Mouse (Mus musculus) left cerebral cortex, postnatal 36 days (tissue): ENCODE measurements around the gene Col1a2. TPM values are rescaled to one million over a fixed set of nuclear protein-coding genes. Genes with fewer than 3 reads are reported as not detected.

Experiments used
- DNase-seq, 2 experiments: peaks; one replicate each; pipeline ENCODE4 v3.0.0; 2021 to 2022; ENCODE audit warnings: low spot score in 2 of 2, mixed read lengths in 1 of 2
- intact Hi-C: fragments of 180-260 bp; cut with DNase I; formaldehyde crosslinking; loops from one replicate; pipeline ENCODE4 v1.15.1; 2025
- total RNA-seq, 2 experiments: library from RNA; stranded (reverse); gene quantifications; 2 replicates each; pipeline ENCODE4 v1.2.3; 2021

Gene Col1a2
- total RNA-seq, 2 experiments from 2014 or later, result 21.4 to 26.5 TPM

GRCm38 (mm10) chr6:4563477-4563876 is 58.9 kb downstream of the Col1a2 start:
- intact Hi-C loops, result no loop called here
- DNase-seq, result no peak

DNA sequence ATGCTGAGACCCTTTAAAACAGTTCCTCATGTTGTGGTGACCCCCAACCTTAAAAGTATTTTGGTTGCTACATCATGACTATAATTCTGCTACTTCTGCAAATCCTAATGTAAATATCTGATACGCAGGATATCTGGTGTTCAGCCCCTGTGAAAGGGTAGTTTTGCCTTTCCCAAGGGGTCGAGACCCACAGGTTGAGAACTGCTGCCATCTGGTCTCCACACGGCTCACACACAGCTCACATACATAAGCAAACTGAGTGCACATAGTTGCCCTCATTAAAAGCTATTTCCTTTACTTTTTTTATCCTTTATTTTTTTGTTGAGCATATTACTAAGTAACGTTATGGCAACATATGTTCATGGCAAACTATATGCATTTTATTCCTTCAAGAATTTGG is 65.8 kb downstream of the Col1a2 start:
- DNase-seq, result no peak
- intact Hi-C loops, result no loop called here

- DNase-seq, result no peak
- intact Hi-C loops, result no loop called here
Observed at GRCm38 (mm10) chr6:4577756-4578155, 73.1 kb downstream of the Col1a2 start.

DNA sequence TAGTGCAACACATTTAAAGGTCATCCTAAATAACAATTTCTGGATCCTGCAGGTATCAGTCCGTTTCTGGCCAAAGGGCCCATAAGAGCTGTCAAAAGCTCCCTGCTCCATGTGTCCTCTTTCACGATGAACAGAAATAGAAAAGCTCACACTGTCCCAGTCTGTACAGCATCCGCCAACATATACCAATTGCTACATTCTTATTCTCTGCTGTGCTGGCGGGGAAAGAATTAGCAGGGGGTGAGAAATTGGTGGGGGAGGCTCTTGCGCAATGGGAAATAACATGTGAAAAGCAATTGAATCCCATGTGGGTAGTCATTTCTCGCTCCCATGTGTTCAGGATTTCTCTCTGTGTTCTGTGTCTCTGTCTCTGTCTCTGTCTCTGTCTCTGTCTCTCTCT is 73.7 kb downstream of the Col1a2 start:
- intact Hi-C loops, result no loop called here
- no peak for DNase-seq

DNA sequence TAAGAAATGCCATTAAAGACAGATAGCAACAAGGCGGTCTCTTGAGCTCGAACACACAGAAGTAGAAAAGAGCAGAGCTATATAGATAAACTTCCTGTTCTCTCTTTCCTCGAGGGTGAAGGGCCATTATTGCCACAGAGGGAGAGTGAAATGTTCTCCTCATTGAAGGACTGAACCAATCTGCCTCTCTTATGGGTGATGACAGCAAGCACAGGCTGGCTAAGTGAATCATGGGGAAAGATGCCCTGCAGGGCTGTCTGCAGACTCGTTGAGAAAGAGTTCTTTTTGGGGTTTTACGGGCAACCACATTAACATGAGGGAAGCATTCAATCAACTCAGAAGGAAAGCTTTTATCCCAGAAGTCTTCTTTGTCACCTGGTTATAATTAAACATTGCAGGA is 75.0 kb downstream of the Col1a2 start:
- intact Hi-C loops, result no loop called here
- no peak for DNase-seq

DNA sequence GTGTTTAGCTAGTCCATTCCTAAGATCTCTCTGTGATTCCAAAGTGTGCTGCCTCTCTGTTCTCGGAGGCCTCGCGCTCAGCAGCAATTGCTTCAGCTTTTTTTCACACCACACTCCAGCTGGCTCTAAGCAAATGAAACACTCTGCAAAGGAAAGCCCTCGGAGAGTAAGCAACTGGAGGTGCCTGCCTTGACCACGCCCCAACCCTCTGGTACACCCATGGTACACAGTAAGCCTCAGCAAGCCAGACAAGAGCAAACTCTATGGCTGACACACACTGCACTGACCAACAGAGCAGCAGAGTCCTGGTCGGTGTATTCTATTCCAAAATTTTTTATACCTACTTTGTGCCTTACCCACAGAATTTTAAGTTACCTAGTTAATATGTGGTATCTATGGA is 78.9 kb downstream of the Col1a2 start:
- intact Hi-C loops, result no loop called here
- no peak for DNase-seq

DNA sequence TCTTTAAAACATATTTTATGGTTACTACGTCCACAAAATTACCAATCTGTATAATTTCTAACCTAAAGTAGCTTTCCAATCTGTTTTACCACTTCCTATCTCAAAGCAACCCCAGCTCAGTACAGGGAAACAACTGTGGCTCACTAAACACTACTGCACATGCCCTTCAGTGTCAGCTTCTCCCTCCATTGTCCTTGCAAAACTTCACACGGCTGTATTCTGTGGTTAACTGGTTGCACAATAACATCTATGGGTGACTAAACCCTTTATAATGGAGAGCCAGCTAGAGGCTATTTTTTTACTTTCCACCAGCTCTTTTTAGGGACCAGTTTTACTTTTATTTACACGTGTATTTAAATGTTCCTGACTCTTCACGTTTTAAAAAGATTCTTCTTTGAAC is 83.3 kb downstream of the Col1a2 start:
- intact Hi-C loops, result no loop called here
- no peak for DNase-seq

GRCm38 (mm10) chr6:4588722-4589121 is 84.1 kb downstream of the Col1a2 start:
- no peak for DNase-seq
- intact Hi-C loops, result no loop called here

DNA sequence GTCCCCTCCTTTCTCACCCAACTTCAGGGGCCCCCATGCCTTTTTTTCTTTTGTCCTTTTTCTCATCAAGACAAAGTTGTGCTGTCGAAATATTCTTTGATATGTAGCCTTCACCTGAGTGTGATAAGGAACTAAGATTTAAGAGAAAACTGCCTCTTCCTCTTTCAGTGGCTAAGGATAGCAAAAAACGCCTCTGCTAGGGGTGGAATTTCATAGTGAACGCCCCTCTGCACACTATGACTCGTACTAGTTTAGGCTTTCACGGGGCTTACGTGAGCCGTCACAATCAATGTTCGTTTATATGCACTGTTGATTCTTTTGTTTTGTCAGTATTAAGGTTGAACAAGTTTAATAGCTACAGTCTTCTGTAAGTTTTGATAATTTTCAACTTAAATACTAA is 85.5 kb downstream of the Col1a2 start:
- no peak for DNase-seq
- intact Hi-C loops, result no loop called here

Other genes starting within 250 kb of the Col1a2 start
- 10 to 100 TPM; 47.4 to 51.7 TPM for gene Casd1, start 96.0 kb downstream of the Col1a2 start, total RNA-seq
- 10 to 100 TPM; 30.0 to 34.7 TPM for gene Sgce, start 242.4 kb downstream of the Col1a2 start, total RNA-seq
- gene Peg10, start 242.5 kb downstream of the Col1a2 start, total RNA-seq, result 10 to 100 TPM in 1 of 2 experiments, 1 to 10 TPM in 1; 9.2 to 14.7 TPM